Mouse (Mus musculus) liver, postnatal 0 days (tissue): ENCODE measurements around the gene Idi2.
"Not testable (repeated sequence)": the region's sequence is repeated elsewhere in the genome, so short reads cannot be mapped to it uniquely, and the experiment has no call there.

Experiments
- CTCF ChIP-seq: sonication (generic); IDR thresholded peaks from 2 replicates; pipeline ENCODE4 v1.5.1; 2016; ENCODE audit warnings: antibody characterized with exemption, low read depth
- EP300 ChIP-seq: IDR thresholded peaks from 2 replicates; pipeline ENCODE4 v1.6.1; 2016; ENCODE audit warnings: antibody characterized with exemption, low read depth, mild to moderate bottlenecking

DNA sequence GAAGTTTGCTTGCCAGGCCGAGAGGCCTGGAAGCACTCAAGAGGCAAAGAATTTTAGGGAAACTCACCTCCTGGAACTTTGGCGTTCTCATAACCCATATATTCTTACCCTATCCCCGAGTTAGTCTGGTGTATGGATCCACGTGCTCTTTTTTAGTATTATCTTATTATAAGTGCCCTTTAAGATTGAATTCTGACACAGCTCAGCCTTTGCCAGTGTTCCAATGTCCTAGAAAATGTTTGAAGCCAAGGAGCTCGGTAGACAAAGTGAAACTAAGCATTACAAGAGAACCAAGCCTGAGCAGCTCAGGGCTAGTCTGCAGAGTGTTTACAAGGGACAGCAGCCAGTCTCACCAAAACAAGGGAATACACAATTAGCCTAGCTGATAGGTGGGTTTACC, 9.6 kb downstream of the Idi2 start:
- TF ChIP-seq CTCF, EP300: not testable (repeated sequence)
